Mouse (Mus musculus): Measurements from ENCODE around the gene Kctd15. TPM values are rescaled to one million over a fixed set of nuclear protein-coding genes. Genes with fewer than 3 reads are reported as not detected.
A peak's percentile ranks its signal among the peaks of the same experiment; 100 is the strongest.

Gene Kctd15
- polyA plus RNA-seq, 1 experiment from 2014 or later, result 66.6 TPM

DNA sequence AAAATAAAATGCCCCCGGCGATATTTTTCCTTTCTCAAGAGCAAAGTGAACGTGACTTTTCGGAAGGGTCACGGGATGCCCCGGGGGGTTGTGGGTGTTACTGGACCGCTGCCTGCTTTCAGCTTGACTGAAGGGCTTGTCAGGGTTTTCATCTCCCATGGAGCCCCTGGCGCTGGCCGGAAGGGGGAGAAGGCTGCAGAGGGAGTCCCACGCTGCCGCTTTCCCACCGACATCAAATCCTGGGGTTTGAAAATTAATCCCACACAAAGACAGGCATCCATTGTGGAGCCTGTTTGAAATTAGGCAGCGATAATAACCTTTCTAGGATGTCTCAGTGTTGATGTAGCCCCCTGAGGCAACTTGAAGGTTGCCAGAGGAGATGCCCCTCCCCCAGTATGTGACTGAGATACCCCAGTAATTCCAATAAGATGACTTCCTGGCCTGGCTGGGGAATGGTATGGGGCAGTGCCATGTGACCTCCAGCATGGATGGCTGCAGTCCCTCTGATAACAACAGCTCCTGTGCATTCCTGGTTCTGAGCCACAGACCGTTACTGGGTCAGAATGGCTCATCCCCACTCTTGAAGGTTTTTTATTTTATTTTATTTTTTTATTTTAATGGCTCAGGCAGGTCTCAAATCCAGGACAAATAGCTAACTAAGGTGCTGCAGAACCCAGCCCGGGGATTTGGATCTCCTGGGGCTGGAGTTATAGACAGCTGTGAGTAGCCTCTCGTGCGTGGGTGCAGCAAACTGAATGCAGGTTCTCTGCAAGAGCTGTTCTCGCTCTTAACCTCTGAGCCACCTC, 61.8 kb downstream of the Kctd15 start:
- Histone ChIP-seq H3K9ac (replicated peaks) (no peak overlapping the region; the same call in 1 of the 2 replicates), H3K4me3 (replicated peaks) (peak overlapping the region; percentile 22), H3K27me3 (no peaks in the 10 kb centered on the region), H3K4me2 (peak overlapping the region; percentile 52), H3K27ac (peak overlapping the region; percentile 76), H3K9me3 (no peaks in the 10 kb centered on the region), H3K4me1 (replicated peaks) (peaks cover 44% of the 10 kb centered on the region), H3K36me3 (no peaks in the 10 kb centered on the region)
- 21% methylated on average over 18 of the region's 18 CpGs for WGBS
- no peak for ATAC-seq (ENCODE audit: insufficient number of reproducible peaks, insufficient read depth, low FRiP score, low TSS enrichment, low read depth)

- Histone ChIP-seq H3K36me3 (no peaks in the 10 kb centered on the region), H3K4me1 (replicated peaks) (peaks cover 12% of the 10 kb centered on the region), H3K4me2 (no peak overlapping the region), H3K4me3 (replicated peaks) (no peak overlapping the region), H3K9me3 (peaks cover 20% of the 10 kb centered on the region), H3K27me3 (no peaks in the 10 kb centered on the region), H3K9ac (replicated peaks) (no peak overlapping the region), H3K27ac (no peak overlapping the region)
- WGBS, result 91% methylated on average over 11 of the region's 11 CpGs
- ATAC-seq (ENCODE audit: insufficient number of reproducible peaks, insufficient read depth, low FRiP score, low TSS enrichment, low read depth), result no peak
Measured at GRCm38 (mm10) chr7:34590711-34591110, 65.8 kb downstream of the Kctd15 start.

Other genes starting within 250 kb of the Kctd15 start
- 3.2 and 4.1 TPM in 2 replicates for gene Chst8, start 156.0 kb upstream of the Kctd15 start, polyA plus RNA-seq (2016; fragmentation: Nextera tagmentation; extraction: Ambion mirVana)

Data from limb, embryonic 12.5 days (tissue).